In genomic region chr15:77831754-77832457, GRCm38 (mm10) we compare ENCODE assay signal across 12 mouse cellular contexts. TPM values are rescaled to one million over a fixed set of nuclear protein-coding genes. Genes with fewer than 3 reads are reported as not detected.
DNase-seq lines count a peak whose midpoint lies in the region; ATAC-seq and TF ChIP-seq lines count a peak whose summit lies in the region.
"Had no signal": no experiment of that assay in that cellular context is flagged by ENCODE, and none has a peak within 500 bp of the region (broad histone marks: within the 10 kb centered on the region; RNA-seq: fewer than 3 reads in every experiment).

No protein-coding gene starts in this region.

- H3K9ac ChIP-seq in lung, embryonic 15.5 days, result no peak overlapping the region
- H3K9ac ChIP-seq in liver, embryonic 12.5 days, result no peak overlapping the region
- peak overlapping the region; percentile 34; the same call in 1 of the 2 replicates for H3K9ac ChIP-seq in stomach, embryonic 16.5 days (ENCODE audit: low read length)

- 45% methylated on average over 8 of the region's 8 CpGs for WGBS in lung, embryonic 15.5 days
- 70% methylated on average over 8 of the region's 8 CpGs for WGBS in liver, embryonic 12.5 days (ENCODE audit: insufficient replicate concordance)
- WGBS in stomach, embryonic 16.5 days, result 61% methylated on average over 8 of the region's 8 CpGs

- H3K9me3 ChIP-seq in lung, embryonic 15.5 days, result no peaks in the 10 kb centered on the region
- H3K9me3 ChIP-seq in liver, embryonic 12.5 days (replicated peaks), result no peaks in the 10 kb centered on the region
- no peaks in the 10 kb centered on the region for H3K9me3 ChIP-seq in stomach, embryonic 16.5 days (replicated peaks; ENCODE audit: control insufficient read depth, low read length)

- H3K36me3 ChIP-seq in lung, embryonic 15.5 days, result no peaks in the 10 kb centered on the region
- H3K36me3 ChIP-seq in liver, embryonic 12.5 days, result peaks cover 41% of the 10 kb centered on the region
- no peaks in the 10 kb centered on the region for H3K36me3 ChIP-seq in stomach, embryonic 16.5 days (ENCODE audit: control insufficient read depth, insufficient read depth, low read length)

- no peak overlapping the region for H3K4me2 ChIP-seq in lung, embryonic 15.5 days
- H3K4me2 ChIP-seq in liver, embryonic 12.5 days, result no peak overlapping the region
- peak overlapping the region; percentile 16; the same call in 1 of the 2 replicates for H3K4me2 ChIP-seq in stomach, embryonic 16.5 days (ENCODE audit: low read depth, low read length)

- intact Hi-C loops in gastrocnemius, adult 2 months (cut with DNase I), result no loop called here
- intact Hi-C loops in gastrocnemius, postnatal 36 days (cut with DNase I), result no loop called here

- no peaks in the 10 kb centered on the region for H3K27me3 ChIP-seq in lung, embryonic 15.5 days
- H3K27me3 ChIP-seq in liver, embryonic 12.5 days (replicated peaks), result no peaks in the 10 kb centered on the region
- H3K27me3 ChIP-seq in stomach, embryonic 16.5 days (ENCODE audit: control insufficient read depth, insufficient read depth, low read length), result no peaks in the 10 kb centered on the region

- no peak for TF ChIP-seq CTCF in gastrocnemius, adult 2 months (IDR thresholded peaks at IDR 0.05)

- peak overlapping the region; percentile 62 for H3K27ac ChIP-seq in gastrocnemius, adult 2 months
- peak overlapping the region; percentile 77 for H3K27ac ChIP-seq in lung, embryonic 15.5 days
- H3K27ac ChIP-seq in liver, embryonic 12.5 days, result peak overlapping the region; percentile 55; the same call in 1 of the 2 replicates
- peak overlapping the region; percentile 98 for H3K27ac ChIP-seq in stomach, embryonic 16.5 days (ENCODE audit: low read length)

- no peak for ATAC-seq in lung, embryonic 15.5 days (ENCODE audit: borderline replicate concordance, extremely low read depth, low FRiP score, low TSS enrichment)
- no peak for ATAC-seq in liver, embryonic 12.5 days
- ATAC-seq in stomach, embryonic 16.5 days (ENCODE audit: insufficient read depth, low FRiP score), result no peak
- ATAC-seq: forebrain, embryonic 16.5 days had no signal

- no peak for DNase-seq in gastrocnemius, adult 2 months
- DNase-seq in gastrocnemius, postnatal 36 days, result no peak
- no peak for DNase-seq in lung, postnatal 10 days
- DNase-seq in ovary, postnatal 14 days (ENCODE audit: low spot score), result no peak
- no peak for DNase-seq in retina, postnatal 1 day
- DNase-seq: embryo, embryonic 11 days; kidney, adult 8-10 months; midbrain, embryonic 14.5 days had no signal

- H3K4me1 ChIP-seq in lung, embryonic 15.5 days, result peaks cover 86% of the 10 kb centered on the region
- peaks cover 98% of the 10 kb centered on the region for H3K4me1 ChIP-seq in liver, embryonic 12.5 days
- H3K4me1 ChIP-seq in stomach, embryonic 16.5 days (ENCODE audit: control insufficient read depth, insufficient read depth, low read length), result peaks cover 76% of the 10 kb centered on the region

- H3K4me3 ChIP-seq in gastrocnemius, adult 2 months, result no peak overlapping the region; the same call in 1 of the 2 replicates
- no peak overlapping the region for H3K4me3 ChIP-seq in lung, embryonic 15.5 days
- no peak overlapping the region for H3K4me3 ChIP-seq in liver, embryonic 12.5 days
- H3K4me3 ChIP-seq in stomach, embryonic 16.5 days (replicated peaks; ENCODE audit: low read length), result no peak overlapping the region

RNA-seq across cellular contexts. Expression of gene Myh9, which starts 10.1 kb away (rescaled TPM):
- 10 to 100 TPM; 37.4 to 57.4 TPM for total RNA-seq in gastrocnemius, adult 2 months (2021)
- total RNA-seq in gastrocnemius, postnatal 36 days (2021), result 10 to 100 TPM; 48.4 to 49.1 TPM
- 62.5 and 67.7 TPM in 2 replicates for polyA plus RNA-seq in lung, embryonic 15.5 days (2015; fragmentation: Nextera tagmentation; extraction: Ambion mirVana)
- polyA plus RNA-seq in liver, embryonic 12.5 days (2016; fragmentation: Nextera tagmentation; extraction: Ambion mirVana), result 32.5 and 34.2 TPM in 2 replicates
- polyA plus RNA-seq in stomach, embryonic 16.5 days (2015; fragmentation: Nextera tagmentation; extraction: Ambion mirVana), result 54.5 and 63.5 TPM in 2 replicates
